Mouse (Mus musculus): ENCODE measurements around the gene Olfr1293-ps. TPM values are rescaled to one million over a fixed set of nuclear protein-coding genes. Genes with fewer than 3 reads are reported as not detected.

Olfr1293-ps gene
- polyA plus RNA-seq (2015; fragmentation: Nextera tagmentation; extraction: Ambion mirVana) = not detected in 2 replicates

DNA sequence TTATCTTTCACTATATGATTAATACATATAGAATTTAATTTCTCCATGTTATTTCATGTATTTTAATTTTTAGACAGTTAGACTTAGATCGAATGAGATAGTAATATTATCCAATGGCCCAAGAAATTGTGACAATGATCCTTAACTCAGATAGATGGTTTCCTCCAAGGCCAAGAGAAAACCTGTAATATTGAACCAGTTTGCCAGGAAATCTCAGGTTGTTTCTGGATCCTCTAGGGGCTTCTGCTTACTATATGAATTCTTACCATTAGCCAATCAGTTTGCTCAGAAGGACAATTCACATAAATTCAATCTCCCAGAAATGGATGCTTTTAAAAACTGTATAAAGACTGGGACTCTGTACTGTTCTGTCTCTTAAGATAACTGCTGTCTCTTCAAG, at the start of gene Olfr1293-ps:
Gene Olfr1293-ps, plus strand, starts transcription at position 301 of the 400 bp plus-strand sequence.
- no peak within 1 kb of the TSS for H3K4me3 ChIP-seq (ENCODE audit: low read length)
- H3K9ac ChIP-seq (ENCODE audit: low read length) = no peak within 1 kb of the TSS
- no peaks in the 10 kb centered on the region for H3K36me3 ChIP-seq (ENCODE audit: control insufficient read depth, insufficient read depth, low read length)
- no peaks in the 10 kb centered on the region for H3K9me3 ChIP-seq (ENCODE audit: control insufficient read depth, low read length)
- H3K27ac ChIP-seq (ENCODE audit: low read length) = no peak within 1 kb of the TSS
- ATAC-seq (ENCODE audit: low read depth) = no peak
- no peak within 1 kb of the TSS for H3K4me2 ChIP-seq (ENCODE audit: low read depth, low read length)
- H3K4me1 ChIP-seq (replicated peaks; ENCODE audit: control insufficient read depth, insufficient read depth, low read length) = no peaks in the 10 kb centered on the region
- WGBS = 90% methylated on average over 1 of the region's 1 CpGs
- no peaks in the 10 kb centered on the region for H3K27me3 ChIP-seq (ENCODE audit: control insufficient read depth, insufficient read depth, low read depth, low read length)

DNA sequence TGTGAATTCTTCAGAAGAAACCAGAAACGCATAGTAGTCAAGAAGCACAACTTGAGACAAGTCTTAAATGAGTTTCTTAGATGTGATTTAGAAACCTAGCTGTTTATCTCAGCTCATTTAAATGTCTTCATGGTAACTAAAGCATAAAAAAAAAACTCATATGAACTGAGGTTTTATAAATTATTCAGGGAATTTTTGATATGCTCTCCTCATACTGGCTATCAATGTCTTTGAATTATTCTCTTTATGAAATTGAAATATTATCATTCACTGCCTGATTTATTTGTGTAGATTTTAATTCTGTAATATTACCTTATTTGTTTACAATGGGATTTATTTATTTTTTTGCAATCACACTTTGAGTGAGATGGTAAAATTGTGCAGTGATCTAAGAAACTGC, 44.5 kb upstream of the Olfr1293-ps start, which contains the start of gene Olfr1289:
Gene Olfr1289, plus strand, starts transcription at position 301 of the 400 bp plus-strand sequence.
- Histone ChIP-seq H3K9ac (ENCODE audit: low read length) (no peak within 1 kb of the TSS), H3K27ac (ENCODE audit: low read length) (no peak within 1 kb of the TSS), H3K36me3 (ENCODE audit: control insufficient read depth, insufficient read depth, low read length) (no peaks in the 10 kb centered on the region), H3K9me3 (ENCODE audit: control insufficient read depth, low read length) (no peaks in the 10 kb centered on the region), H3K4me3 (ENCODE audit: low read length) (no peak within 1 kb of the TSS), H3K4me2 (ENCODE audit: low read depth, low read length) (no peak within 1 kb of the TSS), H3K27me3 (ENCODE audit: control insufficient read depth, insufficient read depth, low read depth, low read length) (no peaks in the 10 kb centered on the region), H3K4me1 (replicated peaks; ENCODE audit: control insufficient read depth, insufficient read depth, low read length) (no peaks in the 10 kb centered on the region)
- WGBS = 69% methylated on average over 1 of the region's 1 CpGs
- ATAC-seq (ENCODE audit: low read depth) = no peak

DNA sequence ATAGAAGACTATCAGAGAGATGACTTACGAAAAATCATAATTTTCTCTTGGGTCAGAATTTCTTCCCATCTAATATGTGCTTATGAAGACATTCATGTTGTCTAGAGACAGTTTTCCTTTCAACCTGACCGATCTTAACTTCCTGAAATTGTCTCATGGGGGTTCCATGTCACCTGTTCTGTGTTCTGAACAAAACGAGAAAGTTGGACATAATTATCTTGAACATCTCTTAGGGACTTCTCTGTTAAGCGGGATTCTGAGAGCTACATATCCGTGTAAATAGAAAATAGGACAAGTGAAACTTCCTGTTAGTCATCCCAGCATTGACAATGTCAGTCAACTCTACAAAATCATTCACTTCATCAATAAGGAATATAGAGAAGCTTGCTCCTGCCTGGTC, 31.3 kb upstream of the Olfr1293-ps start, which contains the start of gene Olfr1290:
Gene Olfr1290, minus strand, starts transcription at position 101 of the 400 bp plus-strand sequence.
- 71% methylated on average over 5 of the region's 5 CpGs for WGBS
- Histone ChIP-seq H3K4me2 (ENCODE audit: low read depth, low read length) (no peak within 1 kb of the TSS), H3K27ac (ENCODE audit: low read length) (no peak within 1 kb of the TSS), H3K4me3 (ENCODE audit: low read length) (no peak within 1 kb of the TSS), H3K9me3 (ENCODE audit: control insufficient read depth, low read length) (no peaks in the 10 kb centered on the region), H3K9ac (ENCODE audit: low read length) (no peak within 1 kb of the TSS), H3K4me1 (replicated peaks; ENCODE audit: control insufficient read depth, insufficient read depth, low read length) (no peaks in the 10 kb centered on the region), H3K36me3 (ENCODE audit: control insufficient read depth, insufficient read depth, low read length) (no peaks in the 10 kb centered on the region), H3K27me3 (ENCODE audit: control insufficient read depth, insufficient read depth, low read depth, low read length) (no peaks in the 10 kb centered on the region)
- no peak for ATAC-seq (ENCODE audit: low read depth)

DNA sequence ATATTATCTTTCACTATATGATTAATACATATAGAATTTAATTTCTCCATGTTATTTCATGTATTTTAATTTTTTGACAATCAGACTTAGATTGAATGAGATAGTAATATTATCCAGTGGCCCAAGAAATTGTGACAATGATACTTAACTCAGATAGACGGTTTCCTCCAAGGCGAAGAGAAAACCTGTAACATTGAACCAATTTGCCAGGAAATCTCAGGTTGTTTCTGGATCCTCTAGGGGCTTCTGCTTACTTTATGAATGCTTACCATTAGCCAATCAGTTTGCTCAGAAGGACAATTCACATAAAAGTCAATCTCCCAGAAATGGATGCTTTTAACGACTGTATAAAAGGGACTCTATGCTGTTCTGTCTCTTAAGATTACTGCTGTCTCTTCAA, 28.1 kb upstream of the Olfr1293-ps start, which contains the start of gene Olfr1291-ps1:
Gene Olfr1291-ps1, plus strand, starts transcription at position 301 of the 400 bp plus-strand sequence.
- Histone ChIP-seq H3K9me3 (ENCODE audit: control insufficient read depth, low read length) (no peaks in the 10 kb centered on the region), H3K27ac (ENCODE audit: low read length) (no peak within 1 kb of the TSS), H3K36me3 (ENCODE audit: control insufficient read depth, insufficient read depth, low read length) (no peaks in the 10 kb centered on the region), H3K27me3 (ENCODE audit: control insufficient read depth, insufficient read depth, low read depth, low read length) (no peaks in the 10 kb centered on the region), H3K4me1 (replicated peaks; ENCODE audit: control insufficient read depth, insufficient read depth, low read length) (no peaks in the 10 kb centered on the region), H3K4me3 (ENCODE audit: low read length) (no peak within 1 kb of the TSS), H3K4me2 (ENCODE audit: low read depth, low read length) (no peak within 1 kb of the TSS), H3K9ac (ENCODE audit: low read length) (no peak within 1 kb of the TSS)
- 90% methylated on average over 3 of the region's 3 CpGs for whole genome bisulfite sequencing
- ATAC-seq (ENCODE audit: low read depth) = no peak

DNA sequence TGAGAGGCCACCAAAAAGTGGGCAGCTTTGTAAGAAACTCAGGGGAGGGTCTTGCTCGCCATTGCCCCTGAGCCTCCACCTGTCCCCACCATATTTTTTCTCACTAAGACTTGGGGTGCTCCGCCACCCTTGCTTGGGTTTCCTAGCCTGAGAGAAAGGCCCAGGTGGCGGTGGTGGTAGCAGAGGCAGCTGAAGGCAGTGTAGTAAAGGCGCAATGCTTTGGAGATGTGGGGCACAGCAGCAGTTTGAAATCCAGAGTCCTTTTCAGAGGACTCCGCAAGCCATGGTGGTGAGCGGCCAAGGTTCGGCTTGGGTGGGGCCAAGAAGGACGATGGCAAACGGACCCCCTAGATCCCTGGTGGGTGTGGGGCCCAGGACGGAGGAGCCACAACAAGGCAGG, 7.6 kb upstream of the Olfr1293-ps start:
- no peak overlapping the region for H3K4me2 ChIP-seq (ENCODE audit: low read depth, low read length)
- 80% methylated on average over 10 of the region's 10 CpGs for WGBS
- no peaks in the 10 kb centered on the region for H3K9me3 ChIP-seq (ENCODE audit: control insufficient read depth, low read length)
- no peak overlapping the region for H3K9ac ChIP-seq (ENCODE audit: low read length)
- no peaks in the 10 kb centered on the region for H3K4me1 ChIP-seq (replicated peaks; ENCODE audit: control insufficient read depth, insufficient read depth, low read length)
- H3K4me3 ChIP-seq (ENCODE audit: low read length) = no peak overlapping the region
- H3K27ac ChIP-seq (ENCODE audit: low read length) = no peak overlapping the region
- no peaks in the 10 kb centered on the region for H3K36me3 ChIP-seq (ENCODE audit: control insufficient read depth, insufficient read depth, low read length)
- ATAC-seq (ENCODE audit: low read depth) = no peak
- H3K27me3 ChIP-seq (ENCODE audit: control insufficient read depth, insufficient read depth, low read depth, low read length) = no peaks in the 10 kb centered on the region

DNA sequence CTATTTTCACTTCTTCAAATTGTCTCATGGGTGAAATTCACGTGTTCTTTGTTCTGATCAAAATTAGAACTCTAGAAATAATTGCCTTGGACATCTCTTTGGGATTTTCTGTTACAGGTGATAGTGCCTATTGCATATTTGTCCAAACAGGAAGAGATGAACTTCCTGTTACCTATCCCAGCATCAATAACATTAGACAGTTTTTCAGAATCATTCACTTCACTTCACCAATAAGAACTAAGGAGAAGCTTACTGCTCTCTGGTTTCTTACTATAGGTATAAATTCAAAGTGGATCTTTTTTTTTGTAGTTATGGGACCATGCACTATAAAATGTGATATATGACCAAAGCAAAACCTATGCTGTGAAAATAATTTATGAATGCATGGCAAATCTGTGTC, 15.2 kb downstream of the Olfr1293-ps start, which contains the start of gene Olfr1294:
Gene Olfr1294, minus strand, starts transcription at position 101 of the 400 bp plus-strand sequence.
- no peaks in the 10 kb centered on the region for H3K36me3 ChIP-seq (ENCODE audit: control insufficient read depth, insufficient read depth, low read length)
- H3K27me3 ChIP-seq (ENCODE audit: control insufficient read depth, insufficient read depth, low read depth, low read length) = no peaks in the 10 kb centered on the region
- H3K4me1 ChIP-seq (replicated peaks; ENCODE audit: control insufficient read depth, insufficient read depth, low read length) = no peaks in the 10 kb centered on the region
- H3K9me3 ChIP-seq (ENCODE audit: control insufficient read depth, low read length) = no peaks in the 10 kb centered on the region
- H3K9ac ChIP-seq (ENCODE audit: low read length) = no peak within 1 kb of the TSS
- H3K4me3 ChIP-seq (ENCODE audit: low read length) = no peak within 1 kb of the TSS
- no peak within 1 kb of the TSS for H3K4me2 ChIP-seq (ENCODE audit: low read depth, low read length)
- ATAC-seq (ENCODE audit: low read depth) = no peak
- no peak within 1 kb of the TSS for H3K27ac ChIP-seq (ENCODE audit: low read length)
- 20% methylated on average over 1 of the region's 1 CpGs for WGBS

DNA sequence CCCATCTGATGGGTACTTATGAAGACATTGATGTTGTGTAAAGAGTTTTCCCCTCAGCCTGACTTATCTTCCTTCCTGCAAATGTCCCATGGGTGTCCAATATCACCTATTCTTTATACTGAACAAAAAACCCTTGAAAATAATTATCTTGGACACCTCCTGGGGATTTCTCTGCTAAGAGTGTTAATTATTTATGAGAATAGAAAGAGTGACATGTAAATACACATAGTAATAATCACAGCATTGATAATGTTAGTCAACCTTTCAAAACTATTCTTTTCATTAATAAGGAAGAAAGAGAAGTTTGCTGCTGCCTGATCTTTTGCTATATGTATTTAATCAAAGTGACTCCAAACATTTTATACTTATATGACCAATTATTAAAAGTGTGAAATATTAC, 44.6 kb downstream of the Olfr1293-ps start, which contains the start of gene Olfr1295:
Gene Olfr1295, minus strand, starts transcription at position 101 of the 400 bp plus-strand sequence.
- Histone ChIP-seq H3K4me3 (ENCODE audit: low read length) (no peak within 1 kb of the TSS), H3K27ac (ENCODE audit: low read length) (no peak within 1 kb of the TSS), H3K9ac (ENCODE audit: low read length) (no peak within 1 kb of the TSS), H3K4me2 (ENCODE audit: low read depth, low read length) (no peak within 1 kb of the TSS), H3K36me3 (ENCODE audit: control insufficient read depth, insufficient read depth, low read length) (no peaks in the 10 kb centered on the region), H3K9me3 (ENCODE audit: control insufficient read depth, low read length) (no peaks in the 10 kb centered on the region), H3K27me3 (ENCODE audit: control insufficient read depth, insufficient read depth, low read depth, low read length) (no peaks in the 10 kb centered on the region), H3K4me1 (replicated peaks; ENCODE audit: control insufficient read depth, insufficient read depth, low read length) (no peaks in the 10 kb centered on the region)
- no peak for ATAC-seq (ENCODE audit: low read depth)

Other genes starting within 250 kb of the Olfr1293-ps start
- gene Olfr1278, start 235.1 kb upstream of the Olfr1293-ps start, polyA plus RNA-seq (2015; fragmentation: Nextera tagmentation; extraction: Ambion mirVana) = not detected in 2 replicates
- gene Olfr1279, start 224.6 kb upstream of the Olfr1293-ps start, polyA plus RNA-seq (2015; fragmentation: Nextera tagmentation; extraction: Ambion mirVana) = not detected in 2 replicates
- gene Olfr1280, start 211.2 kb upstream of the Olfr1293-ps start, polyA plus RNA-seq (2015; fragmentation: Nextera tagmentation; extraction: Ambion mirVana) = not detected in 2 replicates
- gene Olfr1281, start 198.7 kb upstream of the Olfr1293-ps start, polyA plus RNA-seq (2015; fragmentation: Nextera tagmentation; extraction: Ambion mirVana) = not detected in 2 replicates
- gene Olfr1282, start 189.1 kb upstream of the Olfr1293-ps start, polyA plus RNA-seq (2015; fragmentation: Nextera tagmentation; extraction: Ambion mirVana) = not detected in 2 replicates
- not detected in 2 replicates for gene Olfr1283, start 158.4 kb upstream of the Olfr1293-ps start, polyA plus RNA-seq (2015; fragmentation: Nextera tagmentation; extraction: Ambion mirVana)
- gene Olfr1284, start 149.7 kb upstream of the Olfr1293-ps start, polyA plus RNA-seq (2015; fragmentation: Nextera tagmentation; extraction: Ambion mirVana) = not detected in 2 replicates
- gene Olfr1286, start 102.1 kb upstream of the Olfr1293-ps start, polyA plus RNA-seq (2015; fragmentation: Nextera tagmentation; extraction: Ambion mirVana) = not detected in 2 replicates
- gene Olfr1287, start 76.1 kb upstream of the Olfr1293-ps start, polyA plus RNA-seq (2015; fragmentation: Nextera tagmentation; extraction: Ambion mirVana) = not detected in 2 replicates
- not detected in 2 replicates for gene Olfr1288, start 51.1 kb upstream of the Olfr1293-ps start, polyA plus RNA-seq (2015; fragmentation: Nextera tagmentation; extraction: Ambion mirVana)
- gene Olfr1289, start 44.4 kb upstream of the Olfr1293-ps start, polyA plus RNA-seq (2015; fragmentation: Nextera tagmentation; extraction: Ambion mirVana) = not detected in 2 replicates
- not detected in 2 replicates for gene Olfr1290, start 31.4 kb upstream of the Olfr1293-ps start, polyA plus RNA-seq (2015; fragmentation: Nextera tagmentation; extraction: Ambion mirVana)
- gene Olfr1291-ps1, start 28.0 kb upstream of the Olfr1293-ps start, polyA plus RNA-seq (2015; fragmentation: Nextera tagmentation; extraction: Ambion mirVana) = not detected in 2 replicates
- gene Olfr1294, start 15.1 kb downstream of the Olfr1293-ps start, polyA plus RNA-seq (2015; fragmentation: Nextera tagmentation; extraction: Ambion mirVana) = not detected in 2 replicates
- gene Olfr1295, start 44.5 kb downstream of the Olfr1293-ps start, polyA plus RNA-seq (2015; fragmentation: Nextera tagmentation; extraction: Ambion mirVana) = not detected in 2 replicates
- gene Olfr1297, start 101.3 kb downstream of the Olfr1293-ps start, polyA plus RNA-seq (2015; fragmentation: Nextera tagmentation; extraction: Ambion mirVana) = not detected in 2 replicates
- not detected in 2 replicates for gene Olfr1298, start 124.0 kb downstream of the Olfr1293-ps start, polyA plus RNA-seq (2015; fragmentation: Nextera tagmentation; extraction: Ambion mirVana)
- gene Olfr1299, start 136.2 kb downstream of the Olfr1293-ps start, polyA plus RNA-seq (2015; fragmentation: Nextera tagmentation; extraction: Ambion mirVana) = not detected in 2 replicates
- not detected in 2 replicates for gene Olfr1301, start 225.8 kb downstream of the Olfr1293-ps start, polyA plus RNA-seq (2015; fragmentation: Nextera tagmentation; extraction: Ambion mirVana)